Mouse (Mus musculus) gastrocnemius, postnatal 36 days (tissue): ENCODE results near the gene Il34. TPM values are rescaled to one million over a fixed set of nuclear protein-coding genes. Genes with fewer than 3 reads are reported as not detected.

ENCODE experiments used
- DNase-seq, 2 experiments: peaks; one replicate each; pipeline ENCODE4 v3.0.0; 2022
- intact Hi-C: fragments of 180-260 bp; cut with DNase I; formaldehyde crosslinking; loops from one replicate; pipeline ENCODE4 v1.15.1; 2025
- total RNA-seq, 2 experiments: library from RNA; stranded (reverse); gene quantifications; 2 replicates each; pipeline ENCODE4 v1.2.3; 2021

Il34 gene
- total RNA-seq, 2 experiments from 2014 or later = 4.8 TPM

- intact Hi-C loops = loop anchor here (5.0 kb wide), 1 partner anchor 96 kb away; no protein-coding TSS in a partner anchor
- DNase-seq = no peak
Measured at GRCm38 (mm10) chr8:110746661-110747060, 59.1 kb downstream of the Il34 start.

GRCm38 (mm10) chr8:110745162-110745561 is 60.6 kb downstream of the Il34 start:
- intact Hi-C loops = loop anchor here (5.0 kb wide), 1 partner anchor 97 kb away; no protein-coding TSS in a partner anchor
- no peak for DNase-seq

GRCm38 (mm10) chr8:110742452-110742818 is 63.3 kb downstream of the Il34 start:
- intact Hi-C loops = no loop called here
- no peak for DNase-seq

GRCm38 (mm10) chr8:110741816-110742451 is 63.8 kb downstream of the Il34 start:
- intact Hi-C loops = no loop called here

GRCm38 (mm10) chr8:110740629-110741175 is 65.0 kb downstream of the Il34 start:
- intact Hi-C loops = no loop called here
- peak in 1 of 2 experiments; percentile 10 for DNase-seq

More at GRCm38 (mm10) chr8:110741816-110742451, 63.8 kb downstream of the Il34 start:
- DNase-seq = peak in 1 of 2 experiments; percentile 12

GRCm38 (mm10) chr8:110738591-110739195 is 67.0 kb downstream of the Il34 start:
- intact Hi-C loops = no loop called here
- DNase-seq = no peak

- intact Hi-C loops = no loop called here
- DNase-seq = no peak
Measured at GRCm38 (mm10) chr8:110733036-110733435, 72.7 kb downstream of the Il34 start.

GRCm38 (mm10) chr8:110731346-110731859 is 74.3 kb downstream of the Il34 start:
- intact Hi-C loops = no loop called here
- no peak for DNase-seq

GRCm38 (mm10) chr8:110726893-110727292 is 78.8 kb downstream of the Il34 start:
- intact Hi-C loops = loop anchor here (1.0 kb wide), 1 partner anchor 81 kb away; no protein-coding TSS in a partner anchor
- DNase-seq = peak; percentile 45 to 68

GRCm38 (mm10) chr8:110725084-110725838 is 80.5 kb downstream of the Il34 start:
- DNase-seq = no peak
- intact Hi-C loops = no loop called here

GRCm38 (mm10) chr8:110724493-110724892 is 81.2 kb downstream of the Il34 start:
- intact Hi-C loops = no loop called here

GRCm38 (mm10) chr8:110722414-110723011 is 83.2 kb downstream of the Il34 start:
- intact Hi-C loops = no loop called here

More at GRCm38 (mm10) chr8:110724493-110724892, 81.2 kb downstream of the Il34 start:
- DNase-seq = no peak

GRCm38 (mm10) chr8:110721606-110722413 is 83.9 kb downstream of the Il34 start:
- no peak for DNase-seq
- intact Hi-C loops = no loop called here

More at GRCm38 (mm10) chr8:110722414-110723011, 83.2 kb downstream of the Il34 start:
- DNase-seq = no peak

GRCm38 (mm10) chr8:110720685-110721598 is 84.8 kb downstream of the Il34 start, which contains the start of gene Mtss1l:
Gene Mtss1l, plus strand, starts transcription at chr8:110721476.
- intact Hi-C loops = no loop called here
- DNase-seq = peak; percentile 68 to 78

- intact Hi-C loops = loop anchor here (5.0 kb wide), 1 partner anchor 43 kb away; no protein-coding TSS in a partner anchor
- DNase-seq = no peak
Measured at GRCm38 (mm10) chr8:110719898-110720653, 85.6 kb downstream of the Il34 start.

GRCm38 (mm10) chr8:110718969-110719670 is 86.6 kb downstream of the Il34 start:
- intact Hi-C loops = loop anchor here (5.0 kb wide), 1 partner anchor 42 kb away; no protein-coding TSS in a partner anchor
- DNase-seq = peak; percentile 65
